Mouse (Mus musculus) kidney, adult 2 months (tissue): ENCODE results near the gene Efcab11. TPM values are rescaled to one million over a fixed set of nuclear protein-coding genes. Genes with fewer than 3 reads are reported as not detected.

Source experiments
- DNase-seq: peaks from one replicate; pipeline ENCODE4 v3.0.0; 2021
- H3K27ac ChIP-seq: fragments of 200-500 bp; 2 replicates; pipeline ENCODE4 v1.5.1; 2012; ENCODE audit warnings: low read depth, low read length, control low read depth, inconsistent platforms; ENCODE audit not compliant: insufficient read depth
- H3K27me3 ChIP-seq: fragments of 200-500 bp; replicated peaks from 2 replicates; pipeline ENCODE4 v1.6.1; 2012; ENCODE audit warnings: mild to moderate bottlenecking, moderate library complexity, low read length, inconsistent platforms; ENCODE audit not compliant: control insufficient read depth, insufficient read depth
- H3K36me3 ChIP-seq: fragments of 200-500 bp; 2 replicates; pipeline ENCODE4 v1.6.1; 2012; ENCODE audit warnings: mild to moderate bottlenecking, moderate library complexity, low read length, inconsistent platforms; ENCODE audit not compliant: control insufficient read depth, insufficient read depth
- H3K4me1 ChIP-seq: fragments of 200-500 bp; 2 replicates; pipeline ENCODE4 v1.6.1; 2011; ENCODE audit warnings: low read length; ENCODE audit not compliant: control insufficient read depth, insufficient read depth
- H3K4me3 ChIP-seq: fragments of 200-500 bp; 2 replicates; pipeline ENCODE4 v1.5.1; 2011; ENCODE audit warnings: mild to moderate bottlenecking, low read depth, low read length, control low read depth; ENCODE audit not compliant: insufficient read depth
- CTCF ChIP-seq: fragments of 200-500 bp; conservative IDR thresholded peaks from 2 replicates; pipeline ENCODE4 v1.5.1; 2011; ENCODE audit warnings: low read depth, mild to moderate bottlenecking, control low read depth, low read length, moderate library complexity, mixed read lengths; ENCODE audit not compliant: insufficient read depth, insufficient read length
- POLR2A ChIP-seq: fragments of 200-500 bp; IDR thresholded peaks from one replicate; pipeline ENCODE4 v1.6.1; 2011; ENCODE audit warnings: low read depth, low read length, control low read depth
- WGBS: fragments of 180-500 bp; shearing (Covaris S2); methylation state at CpG from one replicate; pipeline ENCODE4 v1.1.7; 2018; 5-methylcytosine and 5-hydroxymethylcytosine counted together
- polyA plus RNA-seq: library from polyadenylated mRNA; depleted of rRNA; stranded (reverse); fragments of >200 nt; gene quantifications from 2 replicates; pipeline ENCODE4 v1.2.3, GENCODE M21; 2012

Efcab11 gene
- polyA plus RNA-seq, 1 experiment = 0.25 TPM

GRCm38 (mm10) chr12:99715129-99716037 lies 168.9 kb downstream of the Efcab11 start:
- H3K4me3 ChIP-seq = no peak overlapping the region
- no peak overlapping the region for H3K27ac ChIP-seq
- no peaks in the 10 kb centered on the region for H3K27me3 ChIP-seq
- TF ChIP-seq POLR2A (no peak), CTCF (no peak)
- H3K36me3 ChIP-seq = no peaks in the 10 kb centered on the region
- 68% methylated on average over 9 of the region's 9 CpGs for WGBS
- DNase-seq = no peak
- no peaks in the 10 kb centered on the region for H3K4me1 ChIP-seq

GRCm38 (mm10) chr12:99712214-99712613 lies 172.0 kb downstream of the Efcab11 start:
- Histone ChIP-seq H3K27me3 (no peaks in the 10 kb centered on the region), H3K27ac (no peak overlapping the region), H3K4me3 (no peak overlapping the region), H3K4me1 (no peaks in the 10 kb centered on the region), H3K36me3 (no peaks in the 10 kb centered on the region)
- DNase-seq = no peak
- TF ChIP-seq CTCF (no peak), POLR2A (no peak)
- 52% methylated on average over 5 of the region's 5 CpGs for WGBS

- TF ChIP-seq CTCF (no peak), POLR2A (no peak)
- Histone ChIP-seq H3K27ac (no peak overlapping the region), H3K27me3 (no peaks in the 10 kb centered on the region), H3K4me1 (no peaks in the 10 kb centered on the region), H3K36me3 (no peaks in the 10 kb centered on the region), H3K4me3 (no peak overlapping the region)
- 90% methylated on average over 8 of the region's 8 CpGs for WGBS
- DNase-seq = no peak
Observed at GRCm38 (mm10) chr12:99702248-99702647, 182.0 kb downstream of the Efcab11 start.

- no peak for TF ChIP-seq CTCF
Observed at GRCm38 (mm10) chr12:99700380-99700779, 183.9 kb downstream of the Efcab11 start.

GRCm38 (mm10) chr12:99699379-99700023 lies 184.7 kb downstream of the Efcab11 start:
- DNase-seq = no peak
- H3K27me3 ChIP-seq = no peaks in the 10 kb centered on the region
- no peak overlapping the region for H3K27ac ChIP-seq
- H3K4me3 ChIP-seq = no peak overlapping the region
- TF ChIP-seq POLR2A = no peak
- no peak for TF ChIP-seq CTCF
- H3K4me1 ChIP-seq = no peaks in the 10 kb centered on the region
- WGBS = 79% methylated on average over 5 of the region's 5 CpGs
- no peaks in the 10 kb centered on the region for H3K36me3 ChIP-seq

More at GRCm38 (mm10) chr12:99700380-99700779, 183.9 kb downstream of the Efcab11 start:
- WGBS = 45% methylated on average over 7 of the region's 7 CpGs
- no peak overlapping the region for H3K4me3 ChIP-seq
- no peak overlapping the region for H3K27ac ChIP-seq
- H3K27me3 ChIP-seq = no peaks in the 10 kb centered on the region
- H3K36me3 ChIP-seq = no peaks in the 10 kb centered on the region
- H3K4me1 ChIP-seq = no peaks in the 10 kb centered on the region
- DNase-seq = no peak

- WGBS = 94% methylated on average over 3 of the region's 3 CpGs
- H3K36me3 ChIP-seq = no peaks in the 10 kb centered on the region
- TF ChIP-seq CTCF (no peak), POLR2A (no peak)
- no peaks in the 10 kb centered on the region for H3K4me1 ChIP-seq
- no peaks in the 10 kb centered on the region for H3K27me3 ChIP-seq
- H3K27ac ChIP-seq = no peak overlapping the region
- DNase-seq = no peak
- H3K4me3 ChIP-seq = no peak overlapping the region
Observed at GRCm38 (mm10) chr12:99694066-99694465, 190.2 kb downstream of the Efcab11 start.

GRCm38 (mm10) chr12:99686418-99686992 lies 197.7 kb downstream of the Efcab11 start:
- TF ChIP-seq POLR2A (no peak), CTCF (no peak)
- Histone ChIP-seq H3K27ac (no peak overlapping the region), H3K36me3 (no peaks in the 10 kb centered on the region), H3K27me3 (no peaks in the 10 kb centered on the region), H3K4me1 (no peaks in the 10 kb centered on the region), H3K4me3 (no peak overlapping the region)
- 46% methylated on average over 6 of the region's 6 CpGs for WGBS
- no peak for DNase-seq
